Mouse (Mus musculus): ENCODE data around the gene Fbxo11. TPM values are rescaled to one million over a fixed set of nuclear protein-coding genes. Genes with fewer than 3 reads are reported as not detected.

Fbxo11 gene
- polyA plus RNA-seq, 1 experiment from 2014 or later: 28.0 TPM

- no peak overlapping the region for H3K9ac ChIP-seq
- no peaks in the 10 kb centered on the region for H3K27me3 ChIP-seq
- H3K4me2 ChIP-seq: no peak overlapping the region
- 0 out of 2 replicates have a peak, but pooled peaks cover 3% of the 10 kb centered on the region for H3K4me1 ChIP-seq
- 86% methylated on average over 10 of the region's 10 CpGs for WGBS
- ATAC-seq: no peak
- no peaks in the 10 kb centered on the region for H3K9me3 ChIP-seq (replicated peaks)
- no peaks in the 10 kb centered on the region for H3K36me3 ChIP-seq (ENCODE audit: poor library complexity, severe bottlenecking)
- no peak overlapping the region for H3K27ac ChIP-seq
- no peak overlapping the region for H3K4me3 ChIP-seq
Observed at GRCm38 (mm10) chr17:88095517-88096198, 30.6 kb upstream of the Fbxo11 start.

GRCm38 (mm10) chr17:88094327-88094726 lies 29.2 kb upstream of the Fbxo11 start:
- H3K9ac ChIP-seq: no peak overlapping the region
- H3K27ac ChIP-seq: peak overlapping the region; percentile 21; the same call in 1 of the 2 replicates

GRCm38 (mm10) chr17:88093798-88094197 lies 28.7 kb upstream of the Fbxo11 start:
- no peak overlapping the region for H3K9ac ChIP-seq
- no peaks in the 10 kb centered on the region for H3K27me3 ChIP-seq
- peak; percentile 53; the same call in 1 of the 2 replicates for ATAC-seq
- H3K4me1 ChIP-seq: 0 out of 2 replicates have a peak, but pooled peaks cover 3% of the 10 kb centered on the region
- 70% methylated on average over 10 of the region's 10 CpGs for WGBS
- no peaks in the 10 kb centered on the region for H3K9me3 ChIP-seq (replicated peaks)
- no peak overlapping the region for H3K4me2 ChIP-seq
- H3K36me3 ChIP-seq (ENCODE audit: poor library complexity, severe bottlenecking): no peaks in the 10 kb centered on the region
- H3K4me3 ChIP-seq: no peak overlapping the region
- no peak overlapping the region for H3K27ac ChIP-seq

More at GRCm38 (mm10) chr17:88094327-88094726, 29.2 kb upstream of the Fbxo11 start:
- Histone ChIP-seq H3K4me2 (peak overlapping the region; percentile 22), H3K9me3 (replicated peaks) (no peaks in the 10 kb centered on the region), H3K27me3 (no peaks in the 10 kb centered on the region), H3K4me1 (0 out of 2 replicates have a peak, but pooled peaks cover 3% of the 10 kb centered on the region), H3K4me3 (no peak overlapping the region), H3K36me3 (ENCODE audit: poor library complexity, severe bottlenecking) (no peaks in the 10 kb centered on the region)
- WGBS: 41% methylated on average over 12 of the region's 12 CpGs
- ATAC-seq: peak; percentile 68; the same call in 1 of the 2 replicates

GRCm38 (mm10) chr17:88085976-88086375 lies 20.9 kb upstream of the Fbxo11 start:
- no peaks in the 10 kb centered on the region for H3K36me3 ChIP-seq (ENCODE audit: poor library complexity, severe bottlenecking)
- H3K27ac ChIP-seq: no peak overlapping the region
- H3K9me3 ChIP-seq (replicated peaks): no peaks in the 10 kb centered on the region
- H3K4me2 ChIP-seq: no peak overlapping the region
- WGBS: 90% methylated on average over 11 of the region's 11 CpGs
- no peaks in the 10 kb centered on the region for H3K4me1 ChIP-seq
- no peak overlapping the region for H3K9ac ChIP-seq
- H3K4me3 ChIP-seq: no peak overlapping the region
- no peaks in the 10 kb centered on the region for H3K27me3 ChIP-seq
- ATAC-seq: no peak

GRCm38 (mm10) chr17:88081446-88081845 lies 16.4 kb upstream of the Fbxo11 start:
- H3K27me3 ChIP-seq: no peaks in the 10 kb centered on the region
- H3K27ac ChIP-seq: no peak overlapping the region
- ATAC-seq: no peak
- 94% methylated on average over 6 of the region's 6 CpGs for WGBS
- no peak overlapping the region for H3K9ac ChIP-seq
- no peak overlapping the region for H3K4me3 ChIP-seq
- H3K9me3 ChIP-seq (replicated peaks): no peaks in the 10 kb centered on the region
- H3K4me1 ChIP-seq: no peaks in the 10 kb centered on the region
- H3K36me3 ChIP-seq (ENCODE audit: poor library complexity, severe bottlenecking): no peaks in the 10 kb centered on the region
- no peak overlapping the region for H3K4me2 ChIP-seq

- H3K9ac ChIP-seq: no peak overlapping the region
Observed at GRCm38 (mm10) chr17:88079771-88080170, 14.7 kb upstream of the Fbxo11 start.

GRCm38 (mm10) chr17:88072047-88072446 lies 7.0 kb upstream of the Fbxo11 start:
- Histone ChIP-seq H3K36me3 (ENCODE audit: poor library complexity, severe bottlenecking) (no peaks in the 10 kb centered on the region), H3K9ac (no peak overlapping the region), H3K27me3 (no peaks in the 10 kb centered on the region), H3K27ac (no peak overlapping the region), H3K9me3 (replicated peaks) (no peaks in the 10 kb centered on the region), H3K4me2 (no peak overlapping the region), H3K4me1 (peaks cover 3% of the 10 kb centered on the region; the same call in 1 of the 2 replicates), H3K4me3 (no peak overlapping the region)
- ATAC-seq: no peak
- whole genome bisulfite sequencing: 92% methylated on average over 7 of the region's 7 CpGs

More at GRCm38 (mm10) chr17:88079771-88080170, 14.7 kb upstream of the Fbxo11 start:
- H3K27ac ChIP-seq: no peak overlapping the region
- H3K27me3 ChIP-seq: no peaks in the 10 kb centered on the region
- no peak for ATAC-seq
- no peaks in the 10 kb centered on the region for H3K36me3 ChIP-seq (ENCODE audit: poor library complexity, severe bottlenecking)
- WGBS: 87% methylated on average over 8 of the region's 8 CpGs
- no peaks in the 10 kb centered on the region for H3K4me1 ChIP-seq
- no peaks in the 10 kb centered on the region for H3K9me3 ChIP-seq (replicated peaks)
- no peak overlapping the region for H3K4me3 ChIP-seq
- no peak overlapping the region for H3K4me2 ChIP-seq

GRCm38 (mm10) chr17:88068024-88068719 lies 3.1 kb upstream of the Fbxo11 start:
- H3K4me2 ChIP-seq: no peak overlapping the region
- no peaks in the 10 kb centered on the region for H3K9me3 ChIP-seq (replicated peaks)
- H3K27ac ChIP-seq: no peak overlapping the region
- H3K9ac ChIP-seq: no peak overlapping the region
- peaks cover 9% of the 10 kb centered on the region for H3K4me1 ChIP-seq
- ATAC-seq: no peak
- no peaks in the 10 kb centered on the region for H3K36me3 ChIP-seq (ENCODE audit: poor library complexity, severe bottlenecking)
- 96% methylated on average over 7 of the region's 7 CpGs for WGBS
- no peaks in the 10 kb centered on the region for H3K27me3 ChIP-seq
- no peak overlapping the region for H3K4me3 ChIP-seq

- Histone ChIP-seq H3K4me1 (peaks cover 16% of the 10 kb centered on the region), H3K27ac (no peak overlapping the region), H3K36me3 (ENCODE audit: poor library complexity, severe bottlenecking) (no peaks in the 10 kb centered on the region), H3K27me3 (no peaks in the 10 kb centered on the region), H3K4me3 (peak overlapping the region; percentile 99; the same call in 1 of the 2 replicates), H3K4me2 (peak overlapping the region; percentile 73), H3K9me3 (replicated peaks) (no peaks in the 10 kb centered on the region), H3K9ac (no peak overlapping the region)
- WGBS: 80% methylated on average over 4 of the region's 4 CpGs
- ATAC-seq: no peak
Observed at GRCm38 (mm10) chr17:88067202-88067901, 2.3 kb upstream of the Fbxo11 start.

GRCm38 (mm10) chr17:88066799-88067198 lies 1.7 kb upstream of the Fbxo11 start:
- WGBS: 18% methylated on average over 9 of the region's 9 CpGs
- Histone ChIP-seq H3K27ac (peak overlapping the region; percentile 100), H3K4me3 (peak overlapping the region; percentile 99), H3K4me2 (peak overlapping the region; percentile 73), H3K36me3 (ENCODE audit: poor library complexity, severe bottlenecking) (no peaks in the 10 kb centered on the region), H3K27me3 (no peaks in the 10 kb centered on the region), H3K9ac (peak overlapping the region; percentile 48), H3K9me3 (replicated peaks) (no peaks in the 10 kb centered on the region), H3K4me1 (peaks cover 18% of the 10 kb centered on the region)
- ATAC-seq: no peak

GRCm38 (mm10) chr17:88065801-88066646 lies 933 bp upstream of the Fbxo11 start:
- ATAC-seq: peak; percentile 98
- Histone ChIP-seq H3K36me3 (ENCODE audit: poor library complexity, severe bottlenecking) (no peaks in the 10 kb centered on the region), H3K27ac (peak overlapping the region; percentile 100), H3K4me1 (peaks cover 20% of the 10 kb centered on the region), H3K4me2 (peak overlapping the region; percentile 73), H3K9ac (peak overlapping the region; percentile 100), H3K4me3 (peak overlapping the region; percentile 99), H3K9me3 (replicated peaks) (no peaks in the 10 kb centered on the region), H3K27me3 (no peaks in the 10 kb centered on the region)
- 0% methylated on average over 39 of the region's 57 CpGs for WGBS
